Mouse (Mus musculus) adrenal gland, adult (tissue): ENCODE data around the gene Dph3.
"Not testable (repeated sequence)": the region's sequence is repeated elsewhere in the genome, so short reads cannot be mapped to it uniquely, and the experiment has no call there.

Source experiments
- DNase-seq, 2 experiments: peaks; one replicate each; pipeline ENCODE4 v3.0.0; 2022 to 2023; ENCODE audit warnings: low spot score in 1 of 2; ENCODE audit not compliant: inconsistent age in 2 of 2

Dph3 gene

GRCm38 (mm10) chr14:32085486-32086201, at the start of gene Dph3:
Dph3 (minus strand) TSS chr14:32085729.
- DNase-seq = peak; percentile 99 to 100

DNA sequence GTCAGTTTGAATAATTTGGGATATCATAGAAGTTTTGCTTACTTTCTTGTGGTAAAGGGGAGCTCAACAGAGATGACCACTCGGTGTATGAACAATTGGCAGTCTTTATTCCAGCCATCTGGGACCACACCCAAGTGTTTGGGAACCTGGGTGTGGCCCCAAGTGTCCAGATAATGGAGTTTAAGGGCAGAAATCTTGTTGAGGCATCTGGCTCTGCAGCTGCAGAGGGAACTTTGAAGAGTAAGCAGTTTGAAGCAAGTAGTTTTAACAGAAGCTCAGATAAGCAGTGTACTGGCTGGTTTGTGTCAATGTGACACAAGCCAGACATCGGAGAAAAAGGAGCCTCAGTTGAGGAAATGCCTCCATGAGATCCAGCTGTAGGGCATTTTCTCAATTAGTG, 48.8 kb upstream of the Dph3 start:
- DNase-seq = no peak

DNA sequence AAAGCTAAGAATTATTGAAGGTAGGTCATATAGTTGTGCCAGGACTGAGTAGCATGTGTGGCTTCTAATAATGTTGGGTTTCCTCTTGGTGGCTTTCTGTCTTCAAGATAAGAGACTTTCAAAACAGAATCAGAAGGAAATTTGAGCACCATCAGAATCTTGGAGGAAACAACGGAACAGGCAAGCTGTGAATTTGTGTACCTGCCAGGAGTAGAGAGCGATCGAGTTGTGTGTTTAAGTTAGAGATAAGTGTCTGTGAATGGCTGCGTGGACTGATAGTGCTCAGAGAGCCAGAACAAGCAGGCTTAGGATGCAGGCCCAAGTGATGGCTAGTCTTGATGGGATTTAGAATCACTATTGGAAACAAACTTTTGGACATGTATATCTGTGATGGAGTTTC, 46.3 kb upstream of the Dph3 start:
- DNase-seq = no peak

GRCm38 (mm10) chr14:32128409-32128808, 42.9 kb upstream of the Dph3 start:
- DNase-seq = no peak

GRCm38 (mm10) chr14:32125256-32125655, 39.7 kb upstream of the Dph3 start:
- not testable (repeated sequence) for DNase-seq

DNA sequence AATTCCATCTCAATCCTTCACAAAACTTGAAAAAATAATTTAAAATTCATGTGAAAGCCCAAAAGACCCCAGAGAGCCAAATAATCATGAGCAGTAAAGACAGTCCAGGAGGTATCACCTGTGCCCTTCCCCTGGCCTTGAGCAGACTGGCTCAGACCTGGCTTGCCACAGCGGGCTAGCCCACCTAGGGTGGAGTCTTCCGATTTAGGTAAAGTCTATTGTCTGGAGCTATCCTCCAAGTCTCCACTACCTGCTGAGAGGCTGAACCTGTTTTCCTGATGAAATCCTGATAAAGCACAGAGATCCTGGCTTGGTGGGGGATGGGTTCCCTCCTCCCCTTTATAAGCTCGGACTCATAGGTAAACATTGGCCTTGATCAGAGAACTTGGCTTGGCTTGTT, 38.7 kb upstream of the Dph3 start:
- no peak for DNase-seq

GRCm38 (mm10) chr14:32121920-32122315, 36.4 kb upstream of the Dph3 start:
- DNase-seq = peak in 1 of 2 experiments; percentile 68

DNA sequence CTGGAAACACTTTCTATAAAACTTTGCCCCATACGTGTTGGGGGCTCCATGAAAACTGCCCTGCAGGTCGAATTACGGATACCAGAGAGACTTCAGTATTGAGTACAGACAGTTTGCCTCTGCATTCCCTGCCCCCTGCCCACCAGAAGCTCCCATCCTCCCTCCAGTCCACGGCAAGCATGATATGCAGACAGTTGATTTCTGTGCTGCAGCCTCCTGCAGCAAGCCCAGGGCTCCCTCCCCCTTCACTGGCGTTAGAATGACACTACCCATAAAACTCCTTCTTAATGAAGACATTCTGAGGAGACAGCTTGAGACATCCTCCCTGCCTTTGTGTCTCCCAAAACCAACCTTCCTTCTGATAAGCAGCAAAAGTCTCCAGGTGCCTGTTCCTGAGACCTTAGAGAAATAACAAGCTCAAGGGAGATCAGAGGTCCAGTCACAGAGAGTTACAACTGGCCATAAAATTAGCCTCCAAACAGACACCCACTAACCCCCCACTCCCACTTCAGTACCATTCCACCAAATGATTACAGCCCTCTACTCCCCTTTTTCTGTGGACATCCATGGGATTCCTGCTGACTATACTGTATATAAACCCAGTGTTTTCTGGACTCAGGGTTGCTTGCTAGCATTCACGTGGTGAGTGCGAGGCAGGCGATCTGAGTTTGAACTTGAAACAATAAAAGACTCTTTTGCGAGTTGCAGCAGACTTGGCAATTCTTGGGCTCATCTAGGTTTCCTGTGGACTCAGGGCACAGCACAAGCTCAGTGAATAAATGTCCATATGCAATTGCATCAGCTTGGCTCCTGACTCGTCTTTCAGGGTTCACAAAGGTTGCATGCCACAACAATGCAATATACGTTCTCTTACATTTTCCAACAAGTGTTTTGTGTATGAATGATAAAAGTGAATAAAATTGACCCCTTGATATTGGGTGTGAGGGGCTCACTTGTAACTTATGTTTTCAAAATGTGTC, 35.7 kb upstream of the Dph3 start:
- DNase-seq = no peak

DNA sequence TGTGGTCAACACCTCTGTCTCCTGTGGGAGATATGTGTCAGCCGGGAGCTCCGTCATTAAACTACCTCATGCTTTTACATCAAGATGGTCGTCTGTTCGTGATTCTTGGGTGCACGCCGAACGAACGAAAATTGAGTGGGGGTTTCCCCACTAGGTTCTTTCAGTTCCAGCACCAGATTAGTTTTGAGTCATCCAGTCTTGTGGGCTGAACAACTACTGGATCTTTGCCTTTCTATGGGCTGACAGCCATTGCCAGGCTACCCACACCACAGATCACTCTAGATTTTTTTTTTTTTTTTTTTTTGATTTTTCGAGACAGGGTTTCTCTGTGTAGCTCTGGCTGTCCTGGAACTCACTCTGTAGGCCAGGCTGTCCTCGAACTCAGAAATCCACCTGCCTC, 26.6 kb upstream of the Dph3 start:
- DNase-seq = not testable (repeated sequence)

- DNase-seq = no peak
These were observed 21.4 kb upstream of the Dph3 start for GRCm38 (mm10) chr14:32106911-32107310.

- no peak for DNase-seq
These were observed 20.1 kb upstream of the Dph3 start for GRCm38 (mm10) chr14:32105663-32106062.

- DNase-seq = no peak
These were observed 18.0 kb upstream of the Dph3 start for GRCm38 (mm10) chr14:32103556-32103955.

GRCm38 (mm10) chr14:32098951-32099350, 13.4 kb upstream of the Dph3 start:
- DNase-seq = no peak

- DNase-seq = no peak
These were observed 12.2 kb upstream of the Dph3 start for GRCm38 (mm10) chr14:32097691-32098090.

DNA sequence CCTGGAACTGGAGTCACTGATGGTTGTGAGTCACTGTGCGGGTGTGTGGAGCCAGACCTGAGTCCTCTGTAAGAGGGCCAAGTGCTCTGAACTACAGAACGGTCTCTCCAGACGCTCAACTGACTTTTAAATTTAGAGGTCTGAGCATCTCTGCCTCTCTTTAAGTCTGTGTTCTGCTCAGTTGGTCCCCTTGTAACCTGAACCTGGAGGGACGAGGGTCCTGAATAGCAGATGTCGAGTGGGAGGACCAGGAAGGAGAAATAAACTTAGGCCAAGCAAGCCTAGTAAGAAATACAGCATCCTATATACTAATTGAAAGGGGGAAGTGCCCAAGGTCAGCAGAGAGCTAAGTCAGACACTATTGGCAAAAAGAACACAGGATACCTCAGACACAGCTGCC, 11.2 kb upstream of the Dph3 start:
- no peak for DNase-seq

DNA sequence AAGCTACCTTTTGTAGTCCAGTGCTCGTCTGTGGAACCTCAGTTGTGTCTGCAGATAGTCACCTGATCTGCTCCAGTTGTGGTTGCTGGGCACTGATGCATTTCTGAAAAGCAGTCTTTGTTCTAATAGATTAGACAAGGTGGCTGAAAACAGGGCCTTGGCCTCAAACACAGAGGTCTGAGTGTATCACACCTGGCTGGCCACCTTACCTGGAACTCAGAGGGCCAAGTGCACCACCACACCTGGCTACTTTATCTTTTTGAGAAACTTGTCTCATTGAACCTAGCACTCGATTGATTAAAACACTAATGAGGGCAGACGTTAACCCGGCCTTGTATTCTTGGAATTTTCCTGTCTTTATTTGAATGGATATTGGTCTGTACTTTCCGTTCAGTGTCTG, 10.1 kb upstream of the Dph3 start:
- no peak for DNase-seq

DNA sequence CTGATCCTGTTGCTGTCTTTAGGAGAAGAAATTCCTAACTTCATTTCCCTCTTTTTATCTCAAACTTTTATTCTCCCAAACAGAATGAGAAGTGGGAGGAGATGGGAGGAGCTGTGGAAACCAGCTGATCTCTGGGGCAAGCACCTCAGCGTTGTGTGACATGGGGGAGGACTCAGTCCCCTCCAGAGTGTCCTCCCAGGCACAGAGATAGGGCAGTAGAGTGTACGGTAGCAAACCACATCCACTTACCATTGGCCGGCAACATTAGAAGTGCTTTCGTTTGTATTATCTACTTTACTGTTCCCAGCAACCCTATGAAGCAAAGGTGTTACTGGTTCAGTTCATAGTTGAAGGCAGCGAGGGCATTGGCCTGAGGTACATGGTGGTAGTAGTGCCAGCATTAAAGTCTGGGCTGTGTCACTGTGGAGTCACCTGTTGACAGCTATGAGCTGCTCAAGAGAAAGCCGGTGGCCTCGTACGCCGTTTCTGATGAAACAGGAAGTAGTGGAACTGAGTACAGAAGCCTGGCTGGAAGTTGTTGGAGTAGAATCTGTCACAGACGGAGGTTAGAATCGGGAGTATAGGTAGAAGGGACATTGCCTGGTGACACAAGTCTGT, 8.1 kb upstream of the Dph3 start:
- DNase-seq = no peak

DNA sequence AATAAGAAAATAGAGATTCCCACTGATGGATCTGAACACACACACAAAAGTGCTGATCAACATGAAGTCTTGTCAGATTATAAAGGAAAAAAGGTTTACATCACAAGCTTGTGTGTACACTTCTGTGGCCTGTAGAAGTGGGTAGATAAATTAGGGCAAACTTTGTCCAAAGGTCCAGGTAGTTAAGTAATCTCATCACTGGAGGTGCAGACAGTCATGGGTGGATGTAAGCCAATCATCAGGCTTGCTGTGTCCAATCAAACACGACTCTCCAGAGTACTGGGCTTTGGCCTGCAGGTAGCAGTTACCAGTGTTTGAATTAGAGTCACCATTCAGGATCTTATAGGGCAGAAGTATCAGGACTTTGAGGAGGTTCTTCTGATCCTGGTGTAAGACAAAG, 7.5 kb upstream of the Dph3 start:
- no peak for DNase-seq

DNA sequence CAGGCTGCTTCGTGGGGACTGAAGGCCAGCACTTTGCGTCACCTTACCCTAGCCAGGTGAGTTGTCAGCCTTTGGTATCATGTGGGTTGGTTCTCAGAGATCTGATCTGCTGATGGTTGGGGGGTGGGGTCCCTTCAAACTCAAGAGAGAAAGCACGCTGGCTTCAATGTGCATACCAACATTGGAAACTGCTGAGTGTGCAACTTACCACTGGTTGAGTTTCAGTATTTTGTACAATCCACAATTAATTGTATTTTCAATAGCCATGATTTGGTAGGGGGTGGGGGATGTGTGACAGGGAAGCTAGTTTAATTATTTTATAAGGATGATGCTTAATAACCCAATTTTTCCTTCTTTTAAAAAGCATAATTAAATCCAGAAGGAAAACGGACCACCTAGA, 6.2 kb upstream of the Dph3 start:
- DNase-seq = no peak

GRCm38 (mm10) chr14:32091124-32091523, 5.6 kb upstream of the Dph3 start:
- DNase-seq = no peak

DNA sequence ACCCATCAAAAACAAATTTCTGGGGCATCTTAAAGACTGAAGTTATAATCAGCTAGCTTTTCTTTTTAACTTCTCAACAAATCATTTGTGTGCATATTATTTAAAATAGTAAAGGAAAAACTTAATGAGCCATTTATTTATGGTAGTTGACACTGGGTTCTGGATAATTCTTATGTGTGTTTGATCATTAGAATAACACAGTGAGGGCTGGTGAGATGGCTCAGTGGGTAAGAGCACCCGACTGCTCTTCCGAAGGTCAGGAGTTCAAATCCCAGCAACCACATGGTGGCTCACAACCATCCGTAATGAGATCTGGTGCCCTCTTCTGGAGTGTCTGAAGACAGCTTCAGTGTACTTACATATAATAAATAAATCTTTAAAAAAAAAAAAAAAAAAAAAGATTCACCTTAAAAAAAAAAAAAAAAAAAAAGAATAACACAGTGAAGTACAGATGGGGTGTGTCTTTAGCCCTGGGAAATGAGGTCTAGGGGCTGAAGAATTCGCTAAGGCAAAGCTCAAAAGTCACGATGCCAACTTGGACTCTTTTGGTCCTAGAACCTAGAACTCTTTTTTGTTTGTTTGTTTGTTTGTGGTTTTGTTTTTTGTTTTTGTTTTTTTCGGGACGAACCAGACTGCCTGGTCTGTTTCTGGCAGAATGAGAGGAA, 2.2 kb upstream of the Dph3 start:
- DNase-seq = not testable (repeated sequence)
